Mouse (Mus musculus) heart, postnatal 14 days (tissue): ENCODE data around the gene A3galt2. TPM values are rescaled to one million over a fixed set of nuclear protein-coding genes. Genes with fewer than 3 reads are reported as not detected.

Source experiments
- DNase-seq, 2 experiments: peaks; one replicate each; pipeline ENCODE4 v3.0.0; 2021 to 2022
- intact Hi-C: fragments of 180-260 bp; cut with DNase I; formaldehyde crosslinking; loops from one replicate; pipeline ENCODE4 v1.15.1; 2025
- total RNA-seq, 2 experiments: library from RNA; stranded (reverse); gene quantifications; 2 replicates each; pipeline ENCODE4 v1.2.3; 2021

A3galt2 gene
- total RNA-seq, 2 experiments from 2014 or later, result 0.20 to 0.33 TPM

DNA sequence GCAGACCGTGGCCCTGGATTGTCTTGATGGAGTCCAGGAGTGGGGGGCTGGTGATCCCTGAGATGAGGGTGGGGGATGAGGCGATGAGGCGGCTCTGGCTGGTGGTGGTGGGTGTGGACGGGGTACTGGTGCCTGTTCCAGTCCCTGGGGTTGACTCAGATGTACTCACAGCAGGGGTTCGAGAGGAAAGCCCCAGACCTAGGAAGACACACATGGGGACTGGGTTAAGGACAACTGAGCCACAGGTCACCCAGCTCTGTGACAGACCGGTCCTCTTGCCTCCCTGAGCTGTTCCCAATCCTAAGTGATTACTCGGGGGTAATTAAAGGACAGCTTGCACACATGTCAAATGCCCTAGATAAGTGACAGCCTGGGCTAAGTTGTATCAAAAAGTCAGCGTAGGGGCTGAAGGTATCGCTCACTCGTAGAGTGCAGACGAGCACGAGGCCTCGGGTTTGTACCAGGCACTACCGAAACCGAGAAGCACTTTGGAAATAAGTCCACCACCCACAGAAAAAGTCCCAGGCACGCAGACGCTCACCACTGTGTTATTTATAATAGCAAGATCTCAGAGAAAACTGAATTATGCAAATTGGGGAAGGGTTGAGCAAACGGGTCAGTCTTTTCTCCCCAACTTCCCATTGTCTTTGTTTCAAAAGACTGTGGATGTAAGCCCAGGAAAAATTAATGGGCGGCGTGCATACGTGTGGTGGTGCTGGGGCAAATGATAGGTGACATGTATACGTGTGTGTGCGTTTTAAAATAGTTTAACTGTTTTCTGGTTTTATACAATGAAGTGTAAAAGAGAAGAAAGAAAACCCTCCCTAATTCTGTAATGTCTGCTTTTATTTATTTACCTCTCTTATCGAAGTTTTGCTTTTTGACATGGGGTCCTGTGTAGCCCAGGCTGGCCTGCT lies 32.1 kb downstream of the A3galt2 start:
- DNase-seq, result no peak
- intact Hi-C loops, result no loop called here

DNA sequence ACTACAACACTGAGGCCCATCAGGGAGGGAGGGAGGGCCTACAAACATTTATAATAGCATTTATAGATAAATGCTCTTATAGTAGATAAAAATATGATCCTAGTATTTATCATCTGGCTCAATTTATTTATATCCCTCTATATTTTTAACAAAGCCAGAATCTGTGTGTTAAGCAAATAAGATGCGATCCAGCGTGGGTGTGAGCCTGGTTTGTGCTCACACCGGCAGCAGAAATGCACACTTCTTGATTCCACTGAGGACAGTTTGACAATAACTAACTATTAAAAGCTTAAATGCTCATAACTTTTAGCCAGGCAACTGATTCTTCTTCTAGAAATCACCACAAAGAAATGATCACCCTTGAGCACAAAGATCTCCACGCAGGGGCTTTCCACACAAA lies 32.9 kb downstream of the A3galt2 start:
- intact Hi-C loops, result no loop called here
- DNase-seq, result no peak

GRCm38 (mm10) chr4:128789646-128790045 lies 34.5 kb downstream of the A3galt2 start:
- intact Hi-C loops, result no loop called here
- no peak for DNase-seq

- DNase-seq, result no peak
- intact Hi-C loops, result no loop called here
Observed at GRCm38 (mm10) chr4:128793710-128794109, 38.5 kb downstream of the A3galt2 start.

- no peak for DNase-seq
- intact Hi-C loops, result no loop called here
Observed at GRCm38 (mm10) chr4:128794198-128794597, 39.0 kb downstream of the A3galt2 start.

- no peak for DNase-seq
- intact Hi-C loops, result no loop called here
Observed at GRCm38 (mm10) chr4:128795596-128795995, 40.4 kb downstream of the A3galt2 start.

DNA sequence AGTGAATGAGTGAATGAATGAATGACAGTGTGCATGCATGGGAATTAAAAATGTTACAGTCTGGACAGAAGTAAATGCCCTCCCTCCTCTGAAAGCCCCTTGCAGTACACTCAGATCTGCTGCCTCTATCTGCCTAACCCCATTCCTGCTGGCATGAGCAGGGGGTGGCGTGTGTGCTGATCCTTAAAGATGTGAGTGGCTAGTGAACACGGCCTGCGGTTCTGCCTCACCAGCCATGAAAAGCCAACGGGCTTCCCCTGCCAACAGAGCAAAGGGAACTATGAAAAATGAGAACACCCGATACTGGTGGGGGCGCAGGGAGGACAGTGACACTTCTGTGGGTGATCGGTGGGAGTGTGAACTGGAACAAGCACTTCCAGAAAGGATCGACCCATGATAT lies 41.6 kb downstream of the A3galt2 start:
- DNase-seq, result no peak
- intact Hi-C loops, result no loop called here

GRCm38 (mm10) chr4:128801675-128802465 lies 46.7 kb downstream of the A3galt2 start:
- intact Hi-C loops, result loop anchor here (2.0 kb wide), 1 partner anchor 25 kb away; no protein-coding TSS in a partner anchor
- DNase-seq, result no peak

GRCm38 (mm10) chr4:128803569-128803968 lies 48.4 kb downstream of the A3galt2 start:
- intact Hi-C loops, result no loop called here
- no peak for DNase-seq

- intact Hi-C loops, result no loop called here
- peak in 1 of 2 experiments; percentile 33 for DNase-seq
Observed at GRCm38 (mm10) chr4:128804426-128805149, 49.4 kb downstream of the A3galt2 start.

DNA sequence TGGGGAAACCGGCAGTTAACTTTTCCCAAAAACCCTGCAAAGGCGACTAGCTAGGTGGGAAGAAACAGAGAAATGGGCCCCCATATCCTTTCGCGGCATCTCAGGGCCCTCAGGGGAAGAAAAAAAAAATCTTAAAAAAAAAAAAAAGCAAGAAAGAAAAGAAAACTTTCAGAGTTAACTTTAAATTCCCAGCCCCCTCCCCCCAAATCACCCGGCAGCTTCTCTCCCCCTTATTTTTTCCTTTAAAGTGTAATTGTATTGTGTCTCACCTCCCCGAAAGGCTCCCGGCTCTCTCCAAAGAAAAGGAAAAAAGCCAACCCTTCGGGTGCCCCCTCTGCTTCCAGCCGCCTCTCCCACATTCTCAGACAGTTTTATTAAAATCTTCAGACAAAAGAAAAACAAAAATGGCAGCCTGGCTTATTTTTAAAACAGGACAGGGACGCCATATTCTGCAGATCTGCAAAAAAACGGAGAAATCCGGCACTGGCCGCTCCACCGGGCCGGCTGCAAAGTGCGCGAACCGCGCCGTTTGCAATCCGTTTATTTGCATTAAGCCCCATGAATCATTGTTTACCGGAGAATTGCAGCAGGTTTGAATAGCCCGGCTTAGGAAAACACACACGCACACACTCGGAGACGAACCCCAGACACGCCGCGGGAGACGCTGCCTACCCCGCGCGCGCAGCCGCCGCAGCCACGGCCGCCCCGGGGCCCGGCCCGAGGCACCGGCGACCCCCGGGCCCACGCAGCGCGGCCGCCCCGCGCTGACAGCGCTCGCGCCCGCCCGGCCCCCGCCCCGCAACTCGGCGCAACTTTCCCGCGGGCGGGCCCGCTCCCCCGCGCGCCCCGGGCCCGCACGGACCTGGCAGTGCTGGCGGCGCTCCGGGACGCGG lies 50.2 kb downstream of the A3galt2 start:
- intact Hi-C loops, result no loop called here
- peak in 1 of 2 experiments; percentile 51 for DNase-seq

DNA sequence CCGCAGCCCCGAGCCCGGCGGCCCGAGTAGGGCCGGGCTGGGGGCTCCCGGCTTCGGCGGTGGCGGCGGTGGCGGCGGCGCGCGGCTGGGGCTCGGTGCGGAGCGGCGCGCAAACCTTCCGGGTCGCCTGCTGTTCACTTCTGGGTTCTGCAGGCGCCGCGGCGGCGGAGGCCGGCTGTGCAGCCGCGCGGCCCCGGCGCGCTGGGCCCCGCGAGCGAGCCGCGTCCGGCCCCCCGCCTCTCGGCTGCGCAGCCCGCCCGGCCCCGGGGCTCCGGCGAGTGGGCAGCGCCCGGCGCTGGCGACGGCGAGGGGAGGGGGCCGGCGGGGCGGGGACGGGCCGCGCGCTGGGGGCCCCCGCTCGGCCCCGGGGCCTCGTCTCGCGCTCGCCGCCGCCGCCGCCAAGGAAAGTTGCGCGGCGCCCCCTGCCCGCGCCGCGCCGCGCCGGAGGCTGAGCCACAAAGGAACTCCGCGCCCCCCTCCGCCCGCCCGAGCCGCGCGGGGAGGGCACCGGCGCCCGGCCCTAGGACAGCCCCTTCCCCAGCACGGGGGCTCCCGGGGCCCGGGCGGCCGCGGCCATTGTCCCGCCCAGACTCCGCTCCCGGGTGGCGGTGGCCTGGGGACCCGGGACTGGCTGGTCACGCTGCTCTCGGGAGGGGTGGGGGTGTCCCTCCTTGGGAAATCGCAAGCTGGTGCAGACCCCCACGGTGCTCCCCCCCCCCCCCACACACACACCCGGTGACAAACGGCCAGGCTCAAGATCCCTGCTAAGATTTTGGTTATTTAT lies 51.1 kb downstream of the A3galt2 start, which contains the start of gene Zfp362:
Gene Zfp362, minus strand, starts transcription at position 3 of the 784 bp plus-strand sequence.
- peak; percentile 66 to 75 for DNase-seq

DNA sequence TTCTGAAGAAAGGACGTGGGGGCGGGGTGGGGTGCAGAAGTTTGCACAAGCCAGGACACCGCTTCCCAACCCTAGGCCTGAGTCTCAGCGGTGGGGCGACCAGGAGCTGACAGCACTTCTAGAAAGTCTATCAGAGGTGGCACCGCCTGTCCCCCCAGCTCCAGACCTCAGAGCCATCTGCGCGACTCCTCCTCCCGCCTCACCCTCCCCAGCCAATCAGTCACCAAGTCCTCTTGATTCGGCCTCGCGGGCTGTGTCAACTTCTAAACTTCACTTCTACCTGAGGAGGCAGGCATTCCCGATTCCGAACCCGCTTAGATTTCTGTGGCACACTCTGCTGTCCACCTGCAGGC lies 51.6 kb downstream of the A3galt2 start:
- intact Hi-C loops, result no loop called here
- DNase-seq, result peak; percentile 64 to 67

More for the DNA sequence above, 51.1 kb downstream of the A3galt2 start, which contains the start of gene Zfp362:
- intact Hi-C loops, result no loop called here

DNA sequence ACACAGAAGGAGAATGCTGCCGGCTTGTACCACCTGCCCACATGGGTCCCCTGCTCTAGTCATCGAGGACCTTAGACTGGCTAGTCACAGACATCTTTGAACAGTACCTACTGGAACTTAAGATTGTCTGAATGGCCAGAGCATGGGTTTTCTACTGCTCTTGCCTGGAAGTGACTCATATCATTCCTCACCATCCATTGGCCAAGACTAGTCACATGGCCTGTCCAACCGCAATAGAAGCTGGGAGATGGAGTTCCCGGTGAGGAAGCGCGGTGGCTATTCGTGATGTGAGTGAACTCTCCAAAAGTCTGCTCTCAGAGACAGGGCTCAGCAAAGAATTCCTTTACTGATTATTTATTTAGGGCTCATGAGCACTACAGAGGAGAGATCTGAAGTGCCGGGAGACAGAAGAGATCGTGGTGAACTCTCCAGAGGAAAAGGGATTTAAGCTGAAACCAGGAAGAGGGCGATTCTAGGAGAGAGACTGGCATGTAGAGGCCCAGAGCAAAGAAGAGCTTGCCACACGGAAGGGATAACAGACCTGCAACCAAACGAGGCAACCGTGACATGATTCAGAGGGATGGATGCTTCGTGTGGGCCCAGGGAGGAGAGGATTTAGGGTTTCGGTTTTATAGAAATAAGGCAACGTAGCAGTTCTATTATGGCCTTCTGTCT lies 56.4 kb downstream of the A3galt2 start:
- peak; percentile 70 to 79 for DNase-seq
- intact Hi-C loops, result no loop called here

- intact Hi-C loops, result no loop called here
- no peak for DNase-seq
Observed at GRCm38 (mm10) chr4:128817011-128817410, 61.8 kb downstream of the A3galt2 start.
